Mouse (Mus musculus): ENCODE measurements around the gene Nrf1. TPM values are rescaled to one million over a fixed set of nuclear protein-coding genes. Genes with fewer than 3 reads are reported as not detected.

Nrf1 gene
- polyA plus RNA-seq (2011; ENCODE audit: insufficient read depth, insufficient read length, low read depth, missing spikeins), result 66.8 and 75.4 TPM in 2 replicates

GRCm38 (mm10) chr6:30047271-30048162, at the start of gene Nrf1:
Nrf1 (plus strand) TSS chr6:30047988.
- no peaks in the 10 kb centered on the region for H3K9me3 ChIP-seq (replicated peaks; ENCODE audit: control insufficient read depth, insufficient read depth, low read length, poor library complexity, severe bottlenecking)
- peaks cover 2% of the 10 kb centered on the region for H3K4me1 ChIP-seq (ENCODE audit: control insufficient read depth, insufficient read depth, low read length)
- no peaks in the 10 kb centered on the region for H3K27me3 ChIP-seq (ENCODE audit: control insufficient read depth, insufficient read depth, low read length, poor library complexity, severe bottlenecking)
- TF ChIP-seq EP300 (IDR thresholded peaks at IDR 0.05; ENCODE audit: insufficient read depth, low read depth, low read length), result 0 out of 2 replicates have a peak, but pooled peaks have one; percentile 30
- no peak for TF ChIP-seq POLR2A (IDR thresholded peaks at IDR 0.05; ENCODE audit: insufficient read depth, low read length)
- no peak for TF ChIP-seq CTCF (IDR thresholded peaks at IDR 0.05; ENCODE audit: low read depth, low read length)
- H3K9ac ChIP-seq (ENCODE audit: low read depth, poor library complexity, severe bottlenecking), result peak within 1 kb of the TSS; percentile 98
- no peaks in the 10 kb centered on the region; the same call in 1 of the 2 replicates for H3K36me3 ChIP-seq (ENCODE audit: control insufficient read depth, insufficient read depth, low read length, poor library complexity, severe bottlenecking)
- H3K27ac ChIP-seq (ENCODE audit: insufficient read depth, low read length), result peak within 1 kb of the TSS; percentile 92
- H3K4me3 ChIP-seq (ENCODE audit: low read depth, low read length), result peak within 1 kb of the TSS; percentile 95

GRCm38 (mm10) chr6:29998140-29998539, 49.6 kb upstream of the Nrf1 start:
- Histone ChIP-seq H3K4me1 (ENCODE audit: control insufficient read depth, insufficient read depth, low read length) (no peaks in the 10 kb centered on the region), H3K27ac (ENCODE audit: insufficient read depth, low read length) (no peak overlapping the region), H3K27me3 (ENCODE audit: control insufficient read depth, insufficient read depth, low read length, poor library complexity, severe bottlenecking) (no peaks in the 10 kb centered on the region), H3K4me3 (ENCODE audit: low read depth, low read length) (no peak overlapping the region), H3K9ac (ENCODE audit: low read depth, poor library complexity, severe bottlenecking) (no peak overlapping the region), H3K9me3 (replicated peaks; ENCODE audit: control insufficient read depth, insufficient read depth, low read length, poor library complexity, severe bottlenecking) (no peaks in the 10 kb centered on the region), H3K36me3 (ENCODE audit: control insufficient read depth, insufficient read depth, low read length, poor library complexity, severe bottlenecking) (no peaks in the 10 kb centered on the region)
- TF ChIP-seq EP300 (IDR thresholded peaks at IDR 0.05; ENCODE audit: insufficient read depth, low read depth, low read length), result no peak
- no peak for TF ChIP-seq CTCF (IDR thresholded peaks at IDR 0.05; ENCODE audit: low read depth, low read length)
- no peak for TF ChIP-seq POLR2A (IDR thresholded peaks at IDR 0.05; ENCODE audit: insufficient read depth, low read length)

DNA sequence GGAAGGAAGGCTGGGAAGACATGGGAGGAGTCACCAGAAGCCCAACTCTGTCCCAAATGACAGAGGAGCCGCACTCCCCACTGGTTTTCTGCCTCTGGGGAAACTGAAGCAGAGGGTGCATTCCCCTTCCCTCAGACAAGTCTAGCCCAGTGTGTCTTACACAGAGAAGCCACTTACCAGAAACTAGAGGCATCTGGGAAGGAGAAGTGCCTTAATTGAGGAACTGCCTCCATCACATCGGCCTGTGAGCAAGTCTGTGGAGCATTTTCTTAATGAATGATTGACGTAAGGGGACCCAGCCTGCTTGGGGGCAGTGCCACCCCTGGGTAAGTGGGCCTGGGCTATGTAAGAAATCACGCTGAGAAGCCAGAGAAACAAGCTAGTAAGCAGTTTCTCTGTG, 49.0 kb upstream of the Nrf1 start:
- Histone ChIP-seq H3K9ac (ENCODE audit: low read depth, poor library complexity, severe bottlenecking) (no peak overlapping the region), H3K36me3 (ENCODE audit: control insufficient read depth, insufficient read depth, low read length, poor library complexity, severe bottlenecking) (no peaks in the 10 kb centered on the region), H3K27ac (ENCODE audit: insufficient read depth, low read length) (no peak overlapping the region), H3K4me1 (ENCODE audit: control insufficient read depth, insufficient read depth, low read length) (no peaks in the 10 kb centered on the region), H3K27me3 (ENCODE audit: control insufficient read depth, insufficient read depth, low read length, poor library complexity, severe bottlenecking) (no peaks in the 10 kb centered on the region), H3K9me3 (replicated peaks; ENCODE audit: control insufficient read depth, insufficient read depth, low read length, poor library complexity, severe bottlenecking) (no peaks in the 10 kb centered on the region), H3K4me3 (ENCODE audit: low read depth, low read length) (no peak overlapping the region)
- TF ChIP-seq POLR2A (IDR thresholded peaks at IDR 0.05; ENCODE audit: insufficient read depth, low read length), result no peak
- no peak for TF ChIP-seq EP300 (IDR thresholded peaks at IDR 0.05; ENCODE audit: insufficient read depth, low read depth, low read length)
- no peak for TF ChIP-seq CTCF (IDR thresholded peaks at IDR 0.05; ENCODE audit: low read depth, low read length)

DNA sequence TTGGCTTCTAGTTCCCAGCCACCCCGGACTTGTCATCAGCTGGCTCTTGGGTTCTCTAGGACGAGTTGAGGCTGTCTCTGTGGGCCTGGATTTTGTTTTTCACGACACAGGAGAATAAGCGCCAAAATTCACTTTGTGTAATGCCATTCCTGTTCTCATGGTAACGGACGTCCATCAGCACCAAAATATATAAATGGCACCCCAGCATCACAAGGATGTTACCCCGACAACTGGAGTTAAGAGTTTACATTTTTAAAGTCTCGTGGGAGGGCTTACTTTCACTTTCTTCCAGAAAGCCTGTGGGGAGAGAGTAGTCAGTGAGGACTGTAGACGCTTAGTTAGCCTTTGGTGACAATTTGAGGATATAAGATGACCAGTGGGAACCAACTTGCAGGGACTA, 45.2 kb upstream of the Nrf1 start:
- no peak overlapping the region for H3K4me3 ChIP-seq (ENCODE audit: low read depth, low read length)
- no peaks in the 10 kb centered on the region for H3K36me3 ChIP-seq (ENCODE audit: control insufficient read depth, insufficient read depth, low read length, poor library complexity, severe bottlenecking)
- no peak overlapping the region for H3K27ac ChIP-seq (ENCODE audit: insufficient read depth, low read length)
- H3K9ac ChIP-seq (ENCODE audit: low read depth, poor library complexity, severe bottlenecking), result no peak overlapping the region
- H3K4me1 ChIP-seq (ENCODE audit: control insufficient read depth, insufficient read depth, low read length), result no peaks in the 10 kb centered on the region
- TF ChIP-seq POLR2A (IDR thresholded peaks at IDR 0.05; ENCODE audit: insufficient read depth, low read length) (no peak), CTCF (IDR thresholded peaks at IDR 0.05; ENCODE audit: low read depth, low read length) (no peak), EP300 (IDR thresholded peaks at IDR 0.05; ENCODE audit: insufficient read depth, low read depth, low read length) (no peak)
- H3K27me3 ChIP-seq (ENCODE audit: control insufficient read depth, insufficient read depth, low read length, poor library complexity, severe bottlenecking), result no peaks in the 10 kb centered on the region
- H3K9me3 ChIP-seq (replicated peaks; ENCODE audit: control insufficient read depth, insufficient read depth, low read length, poor library complexity, severe bottlenecking), result no peaks in the 10 kb centered on the region

GRCm38 (mm10) chr6:30005851-30006250, 41.9 kb upstream of the Nrf1 start:
- Histone ChIP-seq H3K36me3 (ENCODE audit: control insufficient read depth, insufficient read depth, low read length, poor library complexity, severe bottlenecking) (no peaks in the 10 kb centered on the region), H3K9me3 (replicated peaks; ENCODE audit: control insufficient read depth, insufficient read depth, low read length, poor library complexity, severe bottlenecking) (no peaks in the 10 kb centered on the region), H3K9ac (ENCODE audit: low read depth, poor library complexity, severe bottlenecking) (no peak overlapping the region), H3K4me3 (ENCODE audit: low read depth, low read length) (no peak overlapping the region), H3K27me3 (ENCODE audit: control insufficient read depth, insufficient read depth, low read length, poor library complexity, severe bottlenecking) (no peaks in the 10 kb centered on the region), H3K27ac (ENCODE audit: insufficient read depth, low read length) (no peak overlapping the region), H3K4me1 (ENCODE audit: control insufficient read depth, insufficient read depth, low read length) (no peaks in the 10 kb centered on the region)
- TF ChIP-seq POLR2A (IDR thresholded peaks at IDR 0.05; ENCODE audit: insufficient read depth, low read length) (no peak), EP300 (IDR thresholded peaks at IDR 0.05; ENCODE audit: insufficient read depth, low read depth, low read length) (no peak), CTCF (IDR thresholded peaks at IDR 0.05; ENCODE audit: low read depth, low read length) (no peak)

DNA sequence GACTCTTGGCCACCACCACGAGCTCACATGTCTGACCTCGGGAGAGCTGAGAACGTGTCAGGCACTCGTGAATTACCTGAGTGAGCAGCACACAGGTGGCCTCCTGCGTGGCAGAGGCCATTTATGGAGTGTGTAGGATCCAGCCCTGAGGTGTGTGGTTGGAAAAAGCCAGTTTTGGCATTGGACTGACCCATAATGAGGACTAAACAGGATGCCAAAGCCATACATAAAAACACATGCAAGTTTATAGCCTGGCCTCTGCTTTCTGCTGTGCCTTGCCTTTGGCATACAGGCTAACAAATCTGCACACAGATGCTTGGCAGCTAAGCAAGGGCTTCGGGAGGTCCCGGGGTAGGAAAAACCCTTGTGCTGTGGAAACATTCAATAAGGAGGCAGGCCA, 38.6 kb upstream of the Nrf1 start:
- H3K9me3 ChIP-seq (replicated peaks; ENCODE audit: control insufficient read depth, insufficient read depth, low read length, poor library complexity, severe bottlenecking), result no peaks in the 10 kb centered on the region
- no peak overlapping the region for H3K27ac ChIP-seq (ENCODE audit: insufficient read depth, low read length)
- no peak overlapping the region for H3K4me3 ChIP-seq (ENCODE audit: low read depth, low read length)
- H3K36me3 ChIP-seq (ENCODE audit: control insufficient read depth, insufficient read depth, low read length, poor library complexity, severe bottlenecking), result no peaks in the 10 kb centered on the region
- no peaks in the 10 kb centered on the region for H3K27me3 ChIP-seq (ENCODE audit: control insufficient read depth, insufficient read depth, low read length, poor library complexity, severe bottlenecking)
- TF ChIP-seq EP300 (IDR thresholded peaks at IDR 0.05; ENCODE audit: insufficient read depth, low read depth, low read length) (no peak), CTCF (IDR thresholded peaks at IDR 0.05; ENCODE audit: low read depth, low read length) (no peak), POLR2A (IDR thresholded peaks at IDR 0.05; ENCODE audit: insufficient read depth, low read length) (no peak)
- no peaks in the 10 kb centered on the region for H3K4me1 ChIP-seq (ENCODE audit: control insufficient read depth, insufficient read depth, low read length)
- no peak overlapping the region for H3K9ac ChIP-seq (ENCODE audit: low read depth, poor library complexity, severe bottlenecking)

All from ES-Bruce4 (cell line).